Mouse (Mus musculus) liver, embryonic 14.5 days (tissue): ENCODE measurements around the gene Phlpp2.

ENCODE experiments used
- CTCF ChIP-seq: IDR thresholded peaks from 2 replicates; pipeline ENCODE4 v1.5.1; 2016; ENCODE audit warnings: antibody characterized with exemption, low read depth, control low read depth
- EP300 ChIP-seq: IDR thresholded peaks from 2 replicates; pipeline ENCODE4 v1.6.1; 2016; ENCODE audit warnings: antibody characterized with exemption, low read depth

DNA sequence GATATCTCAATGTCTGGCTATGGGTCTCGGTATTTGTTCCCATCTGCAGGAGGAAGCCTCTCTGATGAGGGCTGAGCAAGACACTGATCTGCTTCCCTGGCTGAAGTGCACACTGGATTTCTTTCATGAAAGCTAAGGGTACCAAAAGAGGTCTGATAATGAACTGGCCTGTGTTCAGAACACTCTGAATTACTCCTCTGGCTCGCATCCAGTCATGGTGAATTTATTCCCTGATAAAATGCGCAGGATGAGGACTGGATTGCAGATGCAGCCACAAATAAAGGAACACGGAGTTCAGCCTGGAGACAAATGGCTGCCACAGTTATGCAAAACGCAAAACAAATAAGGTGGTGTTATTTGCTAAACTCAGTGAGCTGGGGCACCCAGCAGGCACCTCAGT, 115.6 kb downstream of the Phlpp2 start:
- TF ChIP-seq CTCF = no peak
- TF ChIP-seq EP300 = no peak
